Mouse (Mus musculus) layer of hippocampus, adult 9-11 months (tissue): ENCODE results near the gene Sox1.

ENCODE experiments used
- DNase-seq: peaks from one replicate; pipeline ENCODE4 v3.0.0; 2022

Gene Sox1

DNA sequence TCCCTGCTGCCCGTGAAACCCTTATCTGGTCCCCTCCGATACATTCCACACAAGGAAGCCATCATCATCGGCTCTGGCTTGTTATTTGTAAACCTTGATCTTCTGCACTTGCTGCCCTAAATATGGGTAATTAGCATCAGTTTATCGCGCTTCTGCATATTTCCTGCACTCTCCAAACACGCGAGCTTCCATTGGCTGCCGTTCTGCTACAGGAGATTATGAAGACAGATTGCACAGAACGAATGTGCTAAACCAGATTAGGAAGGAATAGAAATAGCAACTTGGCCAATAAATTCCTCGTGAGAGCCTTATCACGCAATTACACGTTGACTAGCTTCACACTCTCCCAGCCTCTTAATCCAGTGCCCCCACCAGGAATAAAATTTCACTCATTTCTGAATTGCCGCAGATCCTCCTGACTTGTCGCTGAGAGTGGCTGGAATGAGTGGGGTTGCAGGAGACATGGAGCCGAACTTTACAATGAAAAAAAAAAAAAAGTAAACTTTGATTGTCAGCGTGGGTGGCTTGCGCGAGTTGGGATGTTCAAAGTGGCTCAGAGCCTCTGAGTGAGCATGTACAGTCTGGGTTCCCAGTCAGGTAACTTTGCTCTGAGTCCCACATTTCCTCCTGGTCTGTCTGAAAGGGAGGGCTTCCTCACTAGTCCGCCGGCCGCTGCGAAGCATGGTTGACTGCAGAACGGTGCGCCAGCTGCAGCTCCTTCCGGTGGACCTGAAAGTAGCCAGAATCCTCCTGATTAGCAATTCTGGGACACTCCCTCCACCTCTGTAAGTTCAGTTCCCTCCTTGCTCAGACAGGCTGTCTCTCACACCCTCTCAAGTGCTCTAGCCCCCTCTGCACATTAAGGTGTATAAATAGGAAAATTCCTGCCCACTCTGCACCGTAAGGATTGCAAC, 33.0 kb downstream of the Sox1 start:
- no peak for DNase-seq

DNA sequence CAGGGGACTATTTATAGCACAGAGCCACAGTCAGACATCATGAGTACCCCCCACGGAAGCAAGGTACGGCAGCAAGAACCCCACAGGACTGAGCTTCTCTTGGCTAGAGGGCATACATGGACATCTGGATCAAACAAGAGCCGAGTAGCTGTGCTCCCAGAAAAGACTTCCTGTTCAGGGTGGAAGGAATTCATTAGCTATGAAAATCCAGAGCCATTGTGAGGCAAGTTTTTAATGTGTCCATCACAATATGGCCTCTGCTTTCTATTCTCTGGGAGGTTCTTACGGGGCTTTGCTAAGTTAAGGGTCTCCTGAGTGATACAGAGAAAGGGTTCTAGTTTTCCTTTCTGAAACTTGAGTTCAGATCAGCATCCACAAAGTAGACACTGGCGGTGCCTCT, 33.8 kb downstream of the Sox1 start:
- no peak for DNase-seq

DNA sequence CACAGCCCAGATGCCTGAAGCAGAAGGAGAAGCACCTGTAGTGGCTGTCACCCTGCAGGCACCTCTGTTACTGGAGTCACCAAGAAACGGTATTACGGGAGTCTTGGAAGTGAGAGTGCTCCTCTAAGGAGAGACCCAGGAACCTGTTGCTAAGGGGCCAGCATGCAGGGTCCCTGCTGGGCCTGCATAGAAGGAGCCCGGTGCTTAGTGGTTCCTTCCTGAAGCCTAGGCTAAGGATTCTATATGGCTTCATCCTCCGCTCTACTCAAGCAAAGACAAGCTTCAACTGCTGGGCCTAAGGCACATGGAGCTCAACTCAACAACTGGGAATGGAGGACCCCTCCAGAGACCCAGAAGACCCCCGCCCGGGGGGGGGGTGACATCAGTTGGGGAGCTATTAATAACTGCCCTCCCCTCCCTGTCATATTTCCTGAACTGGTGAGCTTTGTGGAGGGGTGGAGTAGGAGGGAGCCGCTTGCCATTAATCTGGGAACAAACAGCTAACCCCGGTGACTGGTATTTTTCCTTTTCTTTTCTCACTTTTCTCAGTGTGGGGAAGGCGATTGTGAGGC, 34.6 kb downstream of the Sox1 start:
- DNase-seq, result no peak

DNA sequence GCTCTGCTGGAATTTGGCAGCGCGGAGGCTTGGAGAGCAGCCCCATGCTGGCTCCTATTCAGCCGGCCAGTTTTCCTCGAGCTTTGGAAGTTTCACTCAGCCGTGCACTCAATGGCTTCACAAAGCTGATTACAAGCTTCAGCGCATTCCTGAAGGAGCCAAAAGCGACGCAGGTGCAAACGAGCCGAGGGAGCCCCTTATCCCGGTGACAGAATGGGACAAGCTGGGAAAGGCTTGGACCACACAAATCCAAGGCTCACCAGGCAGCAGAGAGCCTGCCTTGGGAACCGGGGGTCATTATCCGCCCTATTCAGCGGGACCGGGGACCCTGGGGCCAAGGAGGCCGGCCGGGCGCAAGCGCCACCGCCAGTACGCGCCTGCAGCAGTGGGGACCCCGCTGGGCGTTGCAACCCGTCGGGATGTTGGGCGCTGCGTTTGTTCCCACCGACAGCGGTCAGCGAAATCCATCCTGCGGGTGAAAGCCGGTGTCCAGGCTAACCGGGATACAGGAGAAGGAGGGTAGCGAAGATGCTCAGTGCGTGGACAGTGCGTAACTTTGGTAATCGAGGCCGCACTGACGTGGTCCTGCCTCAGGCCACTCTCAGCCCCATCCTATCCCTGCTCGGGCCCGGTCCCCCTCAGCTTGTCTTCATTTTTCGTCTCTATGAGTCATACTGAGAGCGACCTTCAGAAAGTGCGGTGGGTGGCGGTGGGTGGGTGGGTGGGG, 35.2 kb downstream of the Sox1 start:
- DNase-seq, result peak; percentile 33

DNA sequence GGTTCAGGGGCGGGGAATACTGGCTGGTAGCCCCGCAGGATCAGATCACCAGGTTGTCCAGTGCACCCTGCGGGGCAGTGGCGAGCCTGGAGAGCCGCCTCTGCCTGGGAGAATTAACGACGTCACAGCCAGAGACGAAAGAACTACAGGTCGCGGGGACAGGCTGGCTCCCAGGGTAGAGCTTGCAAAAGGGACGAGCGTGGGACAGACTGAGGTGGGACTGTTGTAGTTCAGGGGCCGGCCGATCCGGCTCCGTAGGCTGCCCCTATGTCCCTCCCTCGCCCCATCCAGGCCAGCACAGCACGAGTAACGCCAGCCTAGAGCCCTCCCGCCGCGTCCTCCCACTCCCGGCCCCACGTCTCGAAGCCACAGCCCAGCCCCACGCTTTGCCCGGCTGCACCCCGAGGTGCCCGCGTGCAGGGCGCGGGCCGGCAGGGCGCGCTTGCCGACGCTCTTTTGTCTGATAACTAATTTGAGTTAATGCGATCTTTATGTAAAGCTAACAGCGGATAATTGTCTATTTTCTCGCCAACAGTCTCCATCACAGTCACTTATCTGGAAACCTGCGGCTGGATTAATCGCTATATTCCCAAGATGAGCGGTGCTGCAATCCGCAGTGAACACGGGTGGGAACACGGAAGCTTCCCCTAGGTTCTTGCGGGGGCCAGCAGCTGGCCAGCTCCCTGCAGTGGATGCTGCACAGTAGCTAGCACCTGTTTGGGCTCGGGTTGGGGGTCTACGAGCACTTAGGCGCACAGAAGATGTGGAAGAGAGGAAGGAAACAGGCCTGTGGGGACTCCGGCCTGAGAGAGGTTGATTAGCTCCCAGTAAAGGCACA, 36.0 kb downstream of the Sox1 start:
- DNase-seq, result no peak

DNA sequence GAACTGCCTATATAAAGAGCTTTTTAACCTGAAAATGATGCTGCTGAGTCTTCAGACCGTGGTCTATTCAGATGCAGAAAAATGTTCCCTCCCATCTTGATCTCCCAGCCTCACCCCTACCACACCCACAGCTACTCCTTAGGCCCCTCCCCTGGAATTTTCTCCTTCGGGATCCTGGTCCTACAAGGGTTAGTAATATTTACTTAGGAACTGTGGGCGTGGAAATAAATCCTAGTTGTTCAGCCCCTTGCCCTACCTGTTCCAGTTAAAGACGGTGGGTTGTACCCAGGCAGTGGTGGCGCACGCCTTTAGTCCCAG, 36.6 kb downstream of the Sox1 start:
- DNase-seq, result no peak

DNA sequence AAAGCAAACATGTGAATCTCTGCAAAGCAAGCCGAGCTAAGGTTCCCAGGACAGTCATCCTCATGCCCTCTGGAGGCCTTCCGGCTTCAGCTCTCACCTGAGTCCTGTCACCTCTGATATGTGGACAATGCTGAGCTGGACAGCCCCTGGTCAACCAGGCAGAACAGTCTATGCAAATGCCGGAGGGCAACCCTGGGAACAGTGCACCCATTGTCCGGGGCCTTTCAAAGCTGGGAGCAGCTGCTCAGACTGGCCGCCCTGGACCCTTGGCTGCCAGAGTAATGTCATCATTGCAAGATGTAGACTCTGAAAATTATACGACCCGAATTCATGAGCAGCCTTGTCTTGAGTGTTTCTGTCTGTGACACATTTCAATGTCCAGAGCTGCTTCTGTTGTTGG, 37.5 kb downstream of the Sox1 start:
- DNase-seq, result peak; percentile 11

DNA sequence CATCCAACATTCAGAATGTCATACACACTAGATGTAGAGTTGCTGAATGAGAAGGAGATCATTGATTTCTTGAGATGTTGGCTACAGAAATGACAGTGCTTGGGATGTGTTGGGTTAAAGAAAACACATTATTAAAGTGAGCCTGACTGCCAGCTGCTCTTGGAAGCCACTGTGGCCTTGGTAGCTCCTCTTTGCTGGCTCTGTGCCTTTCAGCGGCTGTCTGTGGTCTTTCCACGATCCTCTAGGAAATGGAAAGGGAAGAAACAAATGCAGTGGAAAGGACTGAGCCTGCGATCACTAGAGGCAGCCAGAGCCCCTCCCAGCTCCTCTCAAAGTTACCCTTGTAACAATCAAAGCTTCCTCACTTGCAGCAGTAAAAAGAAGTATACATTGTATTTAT, 39.7 kb downstream of the Sox1 start:
- DNase-seq, result no peak

DNA sequence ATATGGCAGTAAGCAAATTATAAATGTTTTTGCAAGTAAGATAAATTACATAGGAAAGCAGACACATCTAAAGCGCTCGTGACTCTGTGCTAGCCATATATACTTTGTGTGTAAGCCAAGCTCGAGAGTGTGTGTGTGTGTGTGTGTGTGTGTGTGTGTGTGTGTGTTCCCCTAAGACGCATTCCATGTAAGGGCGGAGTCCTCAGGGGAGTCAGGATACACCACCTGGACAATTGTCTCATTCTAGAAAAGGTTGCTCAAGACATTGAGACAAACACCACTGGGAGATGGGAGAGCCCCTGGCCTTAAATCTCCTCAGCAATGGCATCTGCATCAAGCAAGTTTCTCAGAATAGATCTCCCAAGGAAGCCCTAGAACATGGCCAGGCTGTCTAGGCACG, 42.9 kb downstream of the Sox1 start:
- no peak for DNase-seq

DNA sequence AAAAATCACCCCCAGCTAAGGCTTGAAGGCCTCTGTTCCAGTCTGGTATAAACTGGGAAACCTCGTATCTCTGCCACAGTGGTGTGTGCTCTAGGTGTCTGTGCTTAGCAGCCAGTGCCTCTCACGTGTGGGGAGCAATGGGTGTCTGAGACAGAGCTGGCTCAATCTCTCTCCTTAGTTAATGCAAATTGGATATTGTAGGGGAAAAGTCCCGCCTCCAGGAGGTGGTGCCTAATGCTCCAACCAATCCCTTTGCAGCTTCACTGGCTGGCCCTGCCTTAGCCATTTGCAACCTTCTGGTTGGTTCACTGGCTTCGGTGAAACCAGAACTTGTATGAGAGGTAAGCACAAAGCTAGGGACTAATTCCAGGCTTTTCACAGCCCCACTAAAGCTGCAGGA, 43.9 kb downstream of the Sox1 start:
- DNase-seq, result no peak

DNA sequence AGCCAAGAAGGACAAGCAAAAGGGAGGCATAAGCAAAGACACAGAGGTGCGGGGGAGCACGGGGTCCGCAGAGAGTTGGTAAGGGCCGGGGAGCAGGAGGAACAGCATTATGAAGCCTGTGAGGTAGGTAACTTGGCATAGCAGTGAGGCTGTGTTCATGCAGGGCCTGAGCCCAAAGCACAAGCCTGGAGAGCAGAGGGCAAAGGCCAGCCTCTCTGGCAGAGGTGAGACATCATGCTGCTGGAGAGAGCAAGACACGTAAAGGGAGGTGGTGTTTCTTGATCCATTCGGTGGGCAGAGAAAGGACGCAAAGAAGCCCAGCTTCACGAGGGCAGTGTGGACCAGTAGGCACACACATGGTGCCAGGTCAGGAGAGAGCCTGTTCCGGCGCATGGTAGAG, 44.8 kb downstream of the Sox1 start:
- DNase-seq, result no peak

DNA sequence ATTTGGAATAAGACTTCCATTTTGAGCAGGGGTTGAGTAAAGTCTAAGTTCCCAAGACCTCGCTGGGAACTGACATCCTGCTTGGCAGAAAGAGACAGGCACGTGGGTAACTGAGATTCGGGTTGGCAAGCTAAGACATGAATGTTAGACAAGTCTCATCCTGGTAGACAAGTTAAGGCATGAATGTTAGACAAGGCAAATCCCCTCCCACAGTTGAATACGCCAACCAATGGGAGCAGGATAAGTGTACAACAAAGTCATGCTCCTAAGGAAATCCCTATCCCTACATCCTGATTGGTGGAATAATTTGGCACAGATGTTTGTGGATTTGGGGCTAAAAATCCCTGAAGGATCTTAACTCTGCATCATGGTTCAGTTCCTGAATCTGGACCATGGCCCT, 45.9 kb downstream of the Sox1 start:
- DNase-seq, result no peak

DNA sequence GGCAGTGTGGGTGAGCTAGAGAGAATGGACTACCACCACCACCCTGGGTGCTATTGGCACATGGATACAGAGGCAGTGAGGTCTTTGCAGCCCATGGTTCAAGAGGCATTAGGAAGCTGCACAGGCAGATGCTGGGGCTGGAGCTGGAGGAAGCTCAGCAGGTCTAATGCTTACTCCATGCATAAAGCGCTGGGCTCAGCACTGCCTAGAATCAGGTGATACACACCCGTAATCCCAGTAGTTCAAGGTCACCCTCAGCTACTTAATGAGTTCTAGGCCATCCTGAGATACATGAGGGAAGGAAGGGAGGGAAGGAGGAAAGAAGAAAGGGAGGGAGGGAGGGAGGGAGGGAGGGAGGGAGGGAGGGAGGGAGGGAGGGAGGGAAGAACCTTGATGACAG, 50.2 kb downstream of the Sox1 start:
- no peak for DNase-seq

DNA sequence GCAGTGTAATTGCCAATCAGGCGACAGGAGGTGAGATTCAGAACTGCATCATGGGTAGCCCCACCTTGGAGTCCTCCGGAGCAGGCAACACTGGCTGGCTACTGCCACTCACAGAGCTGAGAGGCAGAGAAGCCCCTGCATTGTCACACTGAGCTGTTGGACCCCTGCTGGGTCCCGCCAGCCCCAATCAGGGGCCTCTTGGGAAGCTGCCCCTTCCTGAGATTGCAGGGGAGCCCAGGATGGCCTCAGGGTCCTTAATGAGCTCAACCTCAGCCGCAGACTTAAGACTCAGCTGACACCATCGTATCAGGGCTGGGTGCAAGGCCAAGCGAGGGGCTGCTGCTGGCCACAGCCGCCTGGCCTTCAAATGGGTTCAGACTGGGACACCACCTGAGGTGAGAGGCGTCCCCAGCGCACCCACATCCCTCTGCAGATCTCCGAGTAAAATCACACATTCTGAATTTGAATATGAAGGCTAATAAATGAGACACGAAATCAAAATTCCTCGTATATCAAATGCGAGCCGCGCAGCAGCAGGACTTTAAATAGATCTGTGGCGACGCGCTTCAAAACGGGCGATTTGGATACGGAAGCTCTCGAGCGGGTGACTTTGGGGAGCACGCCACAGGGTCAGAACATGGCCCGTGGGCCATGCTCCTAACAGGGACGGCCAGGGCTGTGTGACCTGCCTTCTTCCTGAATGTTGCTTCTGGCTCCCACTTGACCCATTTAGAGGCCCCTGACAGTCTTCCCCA, 51.0 kb downstream of the Sox1 start:
- no peak for DNase-seq
